Mouse (Mus musculus) thymus, adult 2 months (tissue): ENCODE results near the gene Fpgs. TPM values are rescaled to one million over a fixed set of nuclear protein-coding genes. Genes with fewer than 3 reads are reported as not detected.

Experiments used
- DNase-seq: peaks from one replicate; pipeline ENCODE4 v3.0.0; 2021
- H3K27ac ChIP-seq: fragments of 200-500 bp; 2 replicates; pipeline ENCODE4 v1.5.1; 2012; ENCODE audit warnings: low read length, control low read depth; ENCODE audit not compliant: control insufficient read depth, insufficient read depth
- H3K27me3 ChIP-seq: fragments of 200-500 bp; 2 replicates; pipeline ENCODE4 v1.6.1; 2012; ENCODE audit warnings: mild to moderate bottlenecking, low read length, moderate library complexity, mixed read lengths; ENCODE audit not compliant: control insufficient read depth, insufficient read depth
- H3K36me3 ChIP-seq: fragments of 200-500 bp; 2 replicates; pipeline ENCODE4 v1.6.1; 2012; ENCODE audit warnings: mild to moderate bottlenecking, low read length, moderate library complexity; ENCODE audit not compliant: control insufficient read depth, insufficient read depth
- H3K4me1 ChIP-seq: fragments of 200-500 bp; replicated peaks from 2 replicates; pipeline ENCODE4 v1.6.1; 2012; ENCODE audit warnings: low read length; ENCODE audit not compliant: control insufficient read depth, insufficient read depth
- H3K4me3 ChIP-seq: fragments of 200-500 bp; 2 replicates; pipeline ENCODE4 v1.5.1; 2012; ENCODE audit warnings: mild to moderate bottlenecking, low read length, control low read depth, moderate library complexity; ENCODE audit not compliant: control insufficient read depth, insufficient read depth
- CTCF ChIP-seq: fragments of 200-500 bp; IDR thresholded peaks from 2 replicates; pipeline ENCODE4 v1.5.1; 2012; ENCODE audit warnings: mild to moderate bottlenecking, control low read depth, low read length, moderate library complexity, borderline replicate concordance; ENCODE audit not compliant: control insufficient read depth, poor library complexity, insufficient read depth; ENCODE audit errors: extremely low read depth
- POLR2A ChIP-seq: fragments of 200-500 bp; IDR thresholded peaks from 2 replicates; pipeline ENCODE4 v1.6.1; 2012; ENCODE audit warnings: mild to moderate bottlenecking, low read length, control low read depth, moderate library complexity; ENCODE audit not compliant: control insufficient read depth, poor library complexity, insufficient read depth; ENCODE audit errors: extremely low read depth
- WGBS: fragments of 180-500 bp; shearing (Covaris S2); methylation state at CpG from one replicate; pipeline ENCODE4 v1.1.7; 2018; 5-methylcytosine and 5-hydroxymethylcytosine counted together
- polyA plus RNA-seq: library from polyadenylated mRNA; depleted of rRNA; stranded (reverse); fragments of >200 nt; gene quantifications from 2 replicates; pipeline ENCODE4 v1.2.3, GENCODE M21; 2012

Gene Fpgs
- polyA plus RNA-seq, 1 experiment: 61.8 TPM

DNA sequence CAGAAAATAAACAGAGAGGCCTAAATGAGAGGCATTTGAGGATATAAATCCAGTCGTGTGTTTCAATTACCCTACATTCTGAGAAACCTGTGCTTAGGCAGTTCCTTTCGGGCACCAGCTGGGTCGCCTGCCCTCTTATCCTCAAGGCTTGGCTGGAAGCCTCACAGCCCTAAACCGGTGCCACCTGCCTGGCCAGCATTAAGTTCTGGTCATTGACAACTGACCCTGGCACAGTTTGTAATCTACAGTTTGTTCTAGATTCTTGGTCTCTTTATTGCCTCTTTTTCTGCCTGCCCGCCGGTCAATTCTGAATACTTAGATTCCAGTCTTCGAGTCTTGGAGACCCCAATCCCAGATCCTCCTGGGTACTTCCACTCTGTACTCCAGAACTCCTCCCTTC is 10.7 kb downstream of the Fpgs start:
- H3K4me1 ChIP-seq: peaks cover 12% of the 10 kb centered on the region
- peak overlapping the region; percentile 81 for H3K4me3 ChIP-seq
- H3K27ac ChIP-seq: no peak overlapping the region
- DNase-seq: peak; percentile 19
- H3K27me3 ChIP-seq: no peaks in the 10 kb centered on the region
- 14% methylated on average over 7 of the region's 7 CpGs for WGBS
- H3K36me3 ChIP-seq: no peaks in the 10 kb centered on the region
- TF ChIP-seq POLR2A (no peak), CTCF (no peak)

DNA sequence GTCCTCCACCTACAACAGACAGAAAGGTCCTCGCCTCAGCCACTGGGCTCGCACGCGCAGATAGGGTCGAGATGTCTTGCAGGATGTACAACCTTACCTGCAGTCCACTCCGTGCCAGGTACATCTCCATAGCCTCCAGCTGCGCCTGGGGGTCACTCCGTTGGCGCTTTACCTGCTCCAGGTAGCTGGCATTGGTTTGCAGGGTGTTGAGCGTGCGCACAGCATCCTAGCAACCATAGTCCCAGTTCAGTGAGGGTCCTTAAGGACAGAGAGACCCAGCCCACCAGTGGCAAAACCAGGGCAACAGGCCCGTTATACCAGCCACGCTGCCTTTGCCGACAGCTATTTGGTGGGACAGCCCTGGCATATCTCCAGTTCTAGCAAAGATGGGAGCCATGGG is 11.4 kb downstream of the Fpgs start:
- no peak overlapping the region for H3K4me3 ChIP-seq

DNA sequence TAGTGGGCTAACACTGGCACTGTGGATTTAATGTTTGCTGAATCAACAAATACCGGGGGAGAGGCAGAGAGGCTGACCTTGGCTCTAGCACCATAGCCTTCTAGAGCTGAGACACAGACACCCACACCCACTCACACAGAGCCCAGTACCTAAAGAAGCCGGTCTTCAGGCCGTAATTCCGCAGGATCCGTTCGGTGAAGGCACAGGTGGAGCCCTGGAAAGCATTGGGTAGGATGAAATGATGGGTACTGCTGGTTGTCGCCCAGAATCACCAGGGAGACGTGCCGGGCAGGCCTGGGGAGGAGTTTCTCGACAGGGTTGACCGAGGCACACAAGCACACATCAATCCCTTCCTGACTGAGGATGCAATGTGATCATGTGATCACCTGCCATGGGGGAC is 12.9 kb downstream of the Fpgs start:
- H3K4me1 ChIP-seq: peaks cover 21% of the 10 kb centered on the region
- 94% methylated on average over 11 of the region's 11 CpGs for WGBS
- H3K36me3 ChIP-seq: no peaks in the 10 kb centered on the region
- no peaks in the 10 kb centered on the region for H3K27me3 ChIP-seq
- H3K27ac ChIP-seq: no peak overlapping the region
- DNase-seq: no peak
- no peak for TF ChIP-seq CTCF
- TF ChIP-seq POLR2A: no peak
- no peak overlapping the region for H3K4me3 ChIP-seq

More for the DNA sequence above, 11.4 kb downstream of the Fpgs start:
- TF ChIP-seq CTCF: no peak
- TF ChIP-seq POLR2A: no peak
- no peak for DNase-seq
- Histone ChIP-seq H3K27ac (no peak overlapping the region), H3K36me3 (no peaks in the 10 kb centered on the region), H3K27me3 (no peaks in the 10 kb centered on the region), H3K4me1 (peaks cover 12% of the 10 kb centered on the region)
- WGBS: 97% methylated on average over 14 of the region's 14 CpGs

DNA sequence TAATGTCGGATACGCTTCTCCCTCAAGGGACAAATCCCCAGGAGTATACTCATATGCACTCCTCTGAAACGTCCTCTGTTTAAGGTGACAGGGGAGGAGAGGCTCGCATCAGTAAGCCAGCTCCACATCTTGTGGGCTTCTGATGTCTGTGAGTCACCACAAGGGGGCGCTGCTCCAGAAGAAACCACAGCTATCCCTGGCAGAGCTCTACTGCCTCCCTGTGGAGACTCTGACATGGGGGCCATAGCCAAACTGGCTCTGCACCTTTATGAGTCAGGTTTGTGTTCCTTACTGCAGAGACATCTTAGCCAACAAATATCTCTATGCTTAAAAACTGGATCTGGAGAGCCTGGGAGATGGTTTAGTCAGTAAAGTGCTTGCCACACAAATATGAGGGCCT is 14.5 kb downstream of the Fpgs start:
- peaks cover 23% of the 10 kb centered on the region for H3K4me1 ChIP-seq

DNA sequence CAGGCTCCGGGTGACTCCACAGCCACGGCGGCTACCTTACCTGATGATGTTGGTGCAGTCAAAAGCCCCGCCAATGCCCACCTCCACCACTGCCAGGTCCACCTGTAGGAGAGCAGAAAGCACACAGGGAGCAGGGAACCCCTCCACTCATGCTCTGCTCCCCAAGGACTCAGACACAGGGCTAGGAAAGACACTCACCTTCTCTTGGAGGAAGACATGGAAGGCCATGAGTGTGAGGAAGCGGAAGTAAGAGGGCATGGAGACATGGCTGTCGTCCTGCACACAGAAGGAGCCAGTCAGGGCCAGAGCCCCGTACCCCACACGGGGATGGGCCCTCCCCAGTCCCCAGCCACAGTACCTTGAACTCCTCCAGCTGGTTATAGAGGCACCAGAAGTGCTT is 16.4 kb downstream of the Fpgs start:
- 96% methylated on average over 8 of the region's 8 CpGs for WGBS
- Histone ChIP-seq H3K36me3 (no peaks in the 10 kb centered on the region), H3K4me3 (no peak overlapping the region), H3K4me1 (peaks cover 14% of the 10 kb centered on the region), H3K27me3 (no peaks in the 10 kb centered on the region), H3K27ac (no peak overlapping the region)
- DNase-seq: no peak
- no peak for TF ChIP-seq CTCF
- TF ChIP-seq POLR2A: no peak

More for the DNA sequence above, 14.5 kb downstream of the Fpgs start:
- WGBS: 31% methylated on average over 5 of the region's 5 CpGs
- Histone ChIP-seq H3K27ac (no peak overlapping the region), H3K27me3 (no peaks in the 10 kb centered on the region), H3K4me3 (no peak overlapping the region), H3K36me3 (no peaks in the 10 kb centered on the region)
- peak; percentile 89 for DNase-seq
- TF ChIP-seq CTCF (peak; percentile 97), POLR2A (no peak)

DNA sequence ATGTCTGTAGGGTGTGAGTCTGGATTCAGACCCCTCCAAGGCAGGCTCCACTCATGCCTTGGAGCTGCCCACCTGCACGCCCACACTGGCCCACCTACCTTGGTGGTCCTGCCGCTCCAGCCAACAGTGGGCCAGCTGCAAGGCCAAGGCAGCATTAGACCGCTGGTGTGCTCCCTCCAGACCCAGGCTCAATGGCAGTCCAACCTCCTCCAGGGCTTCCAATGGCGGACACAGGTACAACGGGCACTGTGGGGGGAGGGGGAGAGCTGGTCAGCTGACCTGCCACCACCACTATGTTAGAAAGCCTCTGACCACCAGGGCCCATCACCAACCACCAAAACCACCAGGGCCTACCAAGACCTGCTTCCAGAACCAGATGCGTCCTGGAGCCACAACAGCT is 17.3 kb downstream of the Fpgs start:
- no peak for DNase-seq
- 91% methylated on average over 6 of the region's 6 CpGs for WGBS
- TF ChIP-seq POLR2A (no peak), CTCF (no peak)
- peaks cover 14% of the 10 kb centered on the region for H3K4me1 ChIP-seq
- H3K4me3 ChIP-seq: no peak overlapping the region
- no peak overlapping the region for H3K27ac ChIP-seq
- no peaks in the 10 kb centered on the region for H3K27me3 ChIP-seq
- H3K36me3 ChIP-seq: no peaks in the 10 kb centered on the region

DNA sequence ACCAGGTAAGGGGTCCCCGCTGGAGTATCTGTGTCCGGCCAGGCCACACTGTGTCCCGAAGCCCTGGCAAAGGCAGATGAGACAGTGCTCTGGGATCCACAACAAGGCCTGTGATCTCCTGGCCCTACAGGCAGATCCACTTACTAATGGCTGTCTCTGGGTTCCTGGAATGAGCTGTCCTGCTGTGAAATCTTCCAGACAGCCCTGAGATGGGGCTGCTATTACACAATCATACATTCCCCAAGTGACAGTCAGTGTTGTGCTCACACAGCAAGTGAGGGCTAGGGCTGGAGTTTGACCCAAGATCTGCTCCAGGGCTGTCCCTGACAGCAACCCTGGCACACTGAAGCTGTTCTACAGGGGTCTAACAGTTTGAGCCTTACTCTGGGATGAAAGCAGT is 18.1 kb downstream of the Fpgs start:
- Histone ChIP-seq H3K27me3 (no peaks in the 10 kb centered on the region), H3K27ac (no peak overlapping the region), H3K4me3 (no peak overlapping the region), H3K4me1 (peaks cover 14% of the 10 kb centered on the region), H3K36me3 (no peaks in the 10 kb centered on the region)
- DNase-seq: no peak
- TF ChIP-seq CTCF (no peak), POLR2A (no peak)
- 100% methylated on average over 3 of the region's 3 CpGs for WGBS
